Comparison of ENCODE assay signal across 22 mouse cellular contexts in genomic region chr6:88708401-88709278, GRCm38 (mm10). TPM values are rescaled to one million over a fixed set of nuclear protein-coding genes. Genes with fewer than 3 reads are reported as not detected.
DNase-seq lines count a peak whose midpoint lies in the region; ATAC-seq lines count a peak whose summit lies in the region.
"Had no signal": no experiment of that assay in that cellular context is flagged by ENCODE, and none has a peak within 500 bp of the region (broad histone marks: within the 10 kb centered on the region; RNA-seq: fewer than 3 reads in every experiment).

No protein-coding gene starts in this region.

- peaks cover 13% of the 10 kb centered on the region; the same call in 1 of the 2 replicates for H3K4me1 ChIP-seq in heart, embryonic 13.5 days
- H3K4me1 ChIP-seq in liver, embryonic 12.5 days, result peaks cover 22% of the 10 kb centered on the region
- H3K4me1 ChIP-seq: midbrain, embryonic 15.5 days; stomach, embryonic 15.5 days had no signal

- H3K27me3 ChIP-seq in heart, embryonic 13.5 days (replicated peaks), result no peaks in the 10 kb centered on the region; the same call in 1 of the 2 replicates
- H3K27me3 ChIP-seq in liver, embryonic 12.5 days (replicated peaks), result peaks cover 10% of the 10 kb centered on the region
- H3K27me3 ChIP-seq: midbrain, embryonic 15.5 days; stomach, embryonic 15.5 days had no signal

- no peak for DNase-seq in heart, postnatal 36 days
- peak; percentile 55 for DNase-seq in c-Kit-positive CD71-positive TER-119-positive erythroid progenitor cells, embryonic 14.5 days (ENCODE audit: low spot score)
- DNase-seq in left cerebral cortex, adult 11 months (ENCODE audit: low spot score), result no peak
- no peak for DNase-seq in adrenal gland, adult 2 months
- DNase-seq in cerebellum, adult 9-11 months, result no peak
- DNase-seq: cerebellum, postnatal 14 days; embryo, embryonic 11 days; gastrocnemius, postnatal 14 days; heart, postnatal 14 days; lung, postnatal 10 days; right cerebral cortex, postnatal 14 days; thymus, adult 18-20 months had no signal

- intact Hi-C loops in heart, postnatal 36 days (cut with DNase I), result no loop called here

- no peak for ATAC-seq in heart, embryonic 13.5 days (ENCODE audit: extremely low read depth, insufficient number of reproducible peaks, low FRiP score, low TSS enrichment)
- ATAC-seq in liver, embryonic 12.5 days, result peak; percentile 88
- ATAC-seq in megakaryocyte progenitor cell, adult 5-6 weeks (replicated peaks; ENCODE audit: poor library complexity), result peak; percentile 90
- ATAC-seq: midbrain, embryonic 15.5 days had no signal

- 0 out of 2 replicates have a peak overlapping the region, but pooled peaks have one; percentile 15 for H3K27ac ChIP-seq in heart, embryonic 13.5 days (replicated peaks)
- H3K27ac ChIP-seq in liver, embryonic 12.5 days, result peak overlapping the region; percentile 83
- H3K27ac ChIP-seq: hindbrain, embryonic 14.5 days; midbrain, embryonic 15.5 days; stomach, embryonic 15.5 days had no signal

- no peak overlapping the region for H3K4me3 ChIP-seq in heart, embryonic 13.5 days
- no peak overlapping the region for H3K4me3 ChIP-seq in liver, embryonic 12.5 days
- H3K4me3 ChIP-seq: megakaryocyte, embryonic 14.5 days; midbrain, embryonic 15.5 days; myocyte; stomach, embryonic 15.5 days had no signal

- no peak overlapping the region for H3K4me2 ChIP-seq in heart, embryonic 13.5 days
- peak overlapping the region; percentile 41 for H3K4me2 ChIP-seq in liver, embryonic 12.5 days
- H3K4me2 ChIP-seq: heart, embryonic 11.5 days; hindbrain, embryonic 14.5 days; midbrain, embryonic 15.5 days; stomach, embryonic 15.5 days had no signal

- no peaks in the 10 kb centered on the region for H3K9me3 ChIP-seq in heart, embryonic 13.5 days
- no peaks in the 10 kb centered on the region for H3K9me3 ChIP-seq in liver, embryonic 12.5 days (replicated peaks)
- H3K9me3 ChIP-seq: G1E; megakaryocyte, embryonic 14.5 days; midbrain, embryonic 15.5 days; stomach, embryonic 15.5 days had no signal

- no peaks in the 10 kb centered on the region for H3K36me3 ChIP-seq in heart, embryonic 13.5 days
- no peaks in the 10 kb centered on the region for H3K36me3 ChIP-seq in liver, embryonic 12.5 days
- H3K36me3 ChIP-seq: G1E; midbrain, embryonic 15.5 days; stomach, embryonic 15.5 days had no signal

- H3K9ac ChIP-seq in heart, embryonic 13.5 days, result no peak overlapping the region
- peak overlapping the region; percentile 60 for H3K9ac ChIP-seq in liver, embryonic 12.5 days
- H3K9ac ChIP-seq: hindbrain, embryonic 14.5 days; midbrain, embryonic 15.5 days; stomach, embryonic 15.5 days had no signal

- WGBS in heart, embryonic 13.5 days, result 53% methylated on average over 8 of the region's 8 CpGs
- 29% methylated on average over 8 of the region's 8 CpGs for WGBS in liver, embryonic 12.5 days (ENCODE audit: insufficient replicate concordance)

RNA-seq across cellular contexts. Expression of gene Mgll, which starts 15.6 kb away (rescaled TPM):
- polyA plus RNA-seq in heart, embryonic 13.5 days (2015; fragmentation: Nextera tagmentation; extraction: Ambion mirVana), result 13.8 and 19.6 TPM in 2 replicates
- 100 to 1,000 TPM; 113 to 133 TPM for total RNA-seq in heart, postnatal 36 days (2021)
- polyA plus RNA-seq in liver, embryonic 12.5 days (2016; fragmentation: Nextera tagmentation; extraction: Ambion mirVana), result 46.4 and 47.7 TPM in 2 replicates
- 1.7 and 1.9 TPM in 2 replicates for total RNA-seq in megakaryocyte progenitor cell, adult 5-6 weeks (2015)
- 1.6 and 2.7 TPM in 2 replicates for total RNA-seq in megakaryocyte progenitor cell, adult 5-6 weeks (2017)
- 100 to 1,000 TPM; 192 to 194 TPM for total RNA-seq in adrenal gland, adult 2 months (2021)
- 360 and 467 TPM in 2 replicates for polyA plus RNA-seq in adrenal gland, adult 2 months (2012; rRNA removed)

Comparison
In these comparisons a context has a peak if more than half of its experiments do, and no peak if none do; other contexts are left out.
1. RNA of gene Mgll, which starts 15.6 kb away (total RNA-seq): 192 to 194 TPM in adrenal gland, adult 2 months and 113 to 133 TPM in heart, postnatal 36 days; 1.6 to 2.7 TPM in megakaryocyte progenitor cell, adult 5-6 weeks; every median in the first group is over 10 times any median in the second.